Mouse (Mus musculus) hindbrain, postnatal 0 days (tissue): ENCODE measurements at regions not wholly inside any gene's neighbourhood (a gene's known extent, or its start where the extent isn't known, plus 50 kb on each side); places are given as distances from the start of the nearest gene placed in this dataset.

Source experiments
- ATAC-seq: fragments of 200-750 bp; cut with Nextera tagmentation; 2 replicates; pipeline ENCODE4 v1.8.0; 2017; ENCODE audit warnings: mild to moderate bottlenecking, moderate TSS enrichment, moderate library complexity
- DNase-seq: peaks from one replicate; pipeline ENCODE4 v3.0.0-alpha.2; 2015; ENCODE audit warnings: low spot score
- H3K27ac ChIP-seq: fragments of 300-500 bp; sonication (generic); 2 replicates; pipeline ENCODE4 v1.5.1; 2014; ENCODE audit warnings: mild to moderate bottlenecking
- H3K27me3 ChIP-seq: fragments of 300-500 bp; sonication (generic); 2 replicates; pipeline ENCODE4 v1.6.1; 2014; ENCODE audit warnings: low read length, mixed read lengths; ENCODE audit not compliant: insufficient read depth
- H3K36me3 ChIP-seq: fragments of 300-500 bp; sonication (generic); 2 replicates; pipeline ENCODE4 v1.6.1; 2014; ENCODE audit warnings: low read length, mixed read lengths; ENCODE audit not compliant: insufficient read depth
- H3K4me1 ChIP-seq: fragments of 300-500 bp; sonication (generic); 2 replicates; pipeline ENCODE4 v1.6.1; 2014; ENCODE audit warnings: antibody characterized with exemption, low read length, mixed read lengths; ENCODE audit not compliant: insufficient read depth
- H3K4me2 ChIP-seq: fragments of 300-500 bp; sonication (generic); 2 replicates; pipeline ENCODE4 v1.6.1; 2014; ENCODE audit warnings: low read depth, mild to moderate bottlenecking, low read length, moderate library complexity, mixed read lengths
- H3K4me3 ChIP-seq: fragments of 300-500 bp; sonication (generic); 2 replicates; pipeline ENCODE4 v1.5.1; 2014; ENCODE audit warnings: low read length
- H3K9ac ChIP-seq: fragments of 300-500 bp; sonication (generic); replicated peaks from 2 replicates; pipeline ENCODE4 v1.6.1; 2014; ENCODE audit warnings: mild to moderate bottlenecking, low read length, moderate library complexity, mixed read lengths
- H3K9me3 ChIP-seq: fragments of 300-500 bp; sonication (generic); 2 replicates; pipeline ENCODE4 v1.6.1; 2016; ENCODE audit warnings: low read length, mixed read lengths
- CTCF ChIP-seq: IDR thresholded peaks from 2 replicates; pipeline ENCODE4 v1.5.1; 2016; ENCODE audit warnings: antibody characterized with exemption, control low read depth, low read depth
- WGBS: fragments of 180-500 bp; shearing (Covaris S2); extraction: QIAGEN DNeasy Blood & Tissue Kit; methylation state at CpG from one replicate; pipeline ENCODE4 v1.1.7; 2014; 5-methylcytosine and 5-hydroxymethylcytosine counted together

DNA sequence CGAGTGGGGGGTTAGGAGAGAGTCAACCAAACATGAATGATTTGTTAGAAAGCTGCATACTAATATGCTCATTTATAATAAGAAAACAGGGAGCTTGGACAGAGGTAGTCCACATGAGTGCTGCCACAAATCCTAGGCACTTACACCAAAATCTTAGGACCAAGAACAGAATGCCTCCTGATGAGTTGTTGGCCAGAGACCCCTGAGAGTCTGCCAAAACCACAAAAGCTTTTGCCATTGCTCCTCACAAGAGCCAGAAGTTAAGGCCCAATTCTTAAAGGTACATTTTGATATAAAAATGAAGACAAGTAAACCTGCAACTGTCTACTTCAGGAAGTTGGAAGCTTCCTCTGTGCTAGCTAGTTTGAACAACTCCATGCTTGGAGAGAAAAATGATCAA, 820.7 kb upstream of the Map3k7 start:
- H3K27me3 ChIP-seq = no peaks in the 10 kb centered on the region
- DNase-seq (no peak), ATAC-seq (no peak)
- H3K4me1 ChIP-seq = no peaks in the 10 kb centered on the region
- H3K9ac ChIP-seq = no peak overlapping the region
- no peak for TF ChIP-seq CTCF
- no peak overlapping the region for H3K4me2 ChIP-seq
- H3K27ac ChIP-seq = no peak overlapping the region
- no peaks in the 10 kb centered on the region for H3K9me3 ChIP-seq
- H3K36me3 ChIP-seq = no peaks in the 10 kb centered on the region
- H3K4me3 ChIP-seq = no peak overlapping the region
- 61% methylated on average over 1 of the region's 1 CpGs for WGBS

DNA sequence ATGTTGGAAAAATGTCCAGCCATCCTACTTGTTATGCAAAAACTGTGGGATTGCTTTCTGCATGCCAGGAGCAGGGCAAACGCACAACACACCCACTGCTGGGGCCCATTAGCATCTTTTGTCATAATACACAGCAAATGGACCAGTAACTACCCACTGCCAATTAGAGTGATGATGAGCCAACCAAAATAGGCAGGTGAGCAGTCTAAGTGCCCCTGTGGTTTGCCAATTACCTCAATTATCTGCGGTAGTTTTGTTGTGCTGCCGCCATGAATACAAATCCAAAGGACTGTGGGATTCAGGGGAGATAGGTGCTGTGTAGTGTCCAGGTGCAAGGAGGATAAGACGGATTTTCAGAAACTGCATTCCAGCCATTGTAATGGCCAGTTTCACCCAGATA, 796.5 kb upstream of the Map3k7 start:
- TF ChIP-seq CTCF = no peak
- no peaks in the 10 kb centered on the region for H3K9me3 ChIP-seq
- no peaks in the 10 kb centered on the region for H3K27me3 ChIP-seq
- no peak overlapping the region for H3K4me2 ChIP-seq
- DNase-seq = peak; percentile 20
- no peak overlapping the region for H3K9ac ChIP-seq
- no peak overlapping the region for H3K4me3 ChIP-seq
- no peak for ATAC-seq
- H3K4me1 ChIP-seq = no peaks in the 10 kb centered on the region
- no peak overlapping the region for H3K27ac ChIP-seq
- WGBS = 62% methylated on average over 4 of the region's 4 CpGs
- no peaks in the 10 kb centered on the region for H3K36me3 ChIP-seq

DNA sequence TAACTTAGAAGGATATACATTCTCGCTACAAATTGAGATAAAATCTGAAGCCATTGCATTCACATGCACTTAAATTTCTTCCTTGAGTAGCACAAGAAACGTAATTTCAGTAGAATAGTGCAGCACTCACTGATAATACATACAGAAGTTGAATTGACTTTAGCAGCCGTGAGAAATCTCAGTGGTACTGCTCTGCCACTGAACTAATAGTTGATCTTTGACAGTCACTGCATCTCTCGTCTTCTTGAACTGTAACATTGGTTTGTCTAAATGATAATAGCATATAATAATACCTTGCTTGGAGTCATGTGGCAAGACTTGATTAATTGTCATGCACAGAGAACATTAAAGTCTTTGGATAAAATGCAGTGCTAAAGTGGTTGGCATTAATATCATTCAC, 795.5 kb upstream of the Map3k7 start:
- Histone ChIP-seq H3K4me1 (no peaks in the 10 kb centered on the region), H3K36me3 (no peaks in the 10 kb centered on the region), H3K4me3 (no peak overlapping the region), H3K4me2 (no peak overlapping the region), H3K9me3 (no peaks in the 10 kb centered on the region), H3K9ac (no peak overlapping the region), H3K27ac (no peak overlapping the region), H3K27me3 (no peaks in the 10 kb centered on the region)
- DNase-seq (no peak), ATAC-seq (no peak)
- TF ChIP-seq CTCF = no peak
- WGBS = 81% methylated on average over 4 of the region's 4 CpGs

DNA sequence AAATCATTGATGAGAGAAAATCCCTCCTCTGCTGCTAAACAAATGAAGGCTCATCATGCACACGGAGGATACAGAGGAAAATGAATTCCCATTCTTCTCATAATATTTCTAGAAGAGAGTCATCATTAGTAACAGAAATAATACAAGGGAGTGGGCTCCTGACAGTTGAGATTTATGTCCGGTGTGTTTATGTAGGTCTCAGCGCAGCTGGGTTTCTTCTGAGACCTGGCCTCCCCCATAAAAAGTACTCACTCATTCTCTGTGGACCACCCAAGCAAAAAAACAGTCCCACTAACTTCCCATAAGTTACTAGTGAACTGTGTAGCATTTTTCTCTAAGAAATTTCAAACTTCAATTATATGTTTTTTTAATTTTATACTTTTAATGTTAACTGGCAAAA, 792.7 kb upstream of the Map3k7 start:
- ATAC-seq = no peak
- no peaks in the 10 kb centered on the region for H3K9me3 ChIP-seq

DNA sequence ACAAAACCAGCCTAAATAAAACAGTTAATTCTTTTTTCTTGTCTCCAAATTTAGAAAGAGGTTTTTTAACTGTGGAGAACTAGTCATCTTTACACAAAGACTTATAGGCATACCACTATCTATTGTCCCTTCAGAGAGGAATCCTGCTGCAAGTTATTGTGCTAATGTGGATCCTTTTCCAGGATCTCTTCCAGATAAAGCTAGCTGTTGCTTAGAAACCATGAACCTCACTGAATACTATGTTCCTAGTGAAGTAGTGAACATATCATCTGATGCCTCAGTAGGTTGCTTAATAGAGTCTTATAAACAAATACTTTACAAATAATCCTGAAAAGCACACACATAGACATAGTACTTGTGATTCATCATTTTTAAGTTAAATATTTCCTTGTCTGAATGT, 766.0 kb upstream of the Map3k7 start:
- no peak for ATAC-seq
- H3K4me3 ChIP-seq = no peak overlapping the region
- no peak overlapping the region for H3K9ac ChIP-seq
- no peaks in the 10 kb centered on the region for H3K9me3 ChIP-seq
- H3K36me3 ChIP-seq = no peaks in the 10 kb centered on the region
- H3K27me3 ChIP-seq = no peaks in the 10 kb centered on the region
- TF ChIP-seq CTCF = no peak
- H3K4me2 ChIP-seq = no peak overlapping the region
- no peaks in the 10 kb centered on the region for H3K4me1 ChIP-seq
- no peak for DNase-seq
- H3K27ac ChIP-seq = no peak overlapping the region

More for the DNA sequence above, 792.7 kb upstream of the Map3k7 start:
- Histone ChIP-seq H3K36me3 (no peaks in the 10 kb centered on the region), H3K27ac (no peak overlapping the region), H3K9ac (no peak overlapping the region), H3K4me1 (no peaks in the 10 kb centered on the region), H3K4me2 (no peak overlapping the region), H3K4me3 (no peak overlapping the region), H3K27me3 (no peaks in the 10 kb centered on the region)
- WGBS = 74% methylated on average over 3 of the region's 3 CpGs
- no peak for DNase-seq
- TF ChIP-seq CTCF = no peak

DNA sequence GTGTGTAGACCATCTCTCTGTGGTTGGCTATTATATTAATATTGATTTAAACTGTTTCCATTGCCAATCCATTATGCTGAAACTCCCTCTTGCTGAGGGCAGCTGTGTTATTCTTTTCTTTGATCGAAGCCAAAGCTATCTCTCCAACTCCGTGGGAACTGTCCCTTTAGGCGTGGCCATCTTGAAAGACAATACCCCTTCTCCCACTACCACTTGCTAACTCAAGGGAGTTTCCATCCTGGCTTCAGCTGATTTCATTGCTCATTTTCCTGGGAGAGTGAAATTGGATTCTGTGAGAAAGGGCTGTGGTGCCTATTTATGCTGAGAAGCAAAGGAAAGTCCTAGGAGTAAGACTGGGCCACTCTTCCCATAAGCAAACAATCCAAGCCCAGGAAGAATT, 760.6 kb upstream of the Map3k7 start:
- H3K27me3 ChIP-seq = no peaks in the 10 kb centered on the region
- no peak overlapping the region for H3K4me3 ChIP-seq
- no peak for ATAC-seq
- 56% methylated on average over 3 of the region's 3 CpGs for WGBS
- no peak for TF ChIP-seq CTCF
- no peaks in the 10 kb centered on the region for H3K36me3 ChIP-seq
- no peak overlapping the region for H3K4me2 ChIP-seq
- H3K9me3 ChIP-seq = no peaks in the 10 kb centered on the region
- no peak overlapping the region for H3K9ac ChIP-seq
- DNase-seq = no peak
- no peaks in the 10 kb centered on the region for H3K4me1 ChIP-seq
- H3K27ac ChIP-seq = no peak overlapping the region

DNA sequence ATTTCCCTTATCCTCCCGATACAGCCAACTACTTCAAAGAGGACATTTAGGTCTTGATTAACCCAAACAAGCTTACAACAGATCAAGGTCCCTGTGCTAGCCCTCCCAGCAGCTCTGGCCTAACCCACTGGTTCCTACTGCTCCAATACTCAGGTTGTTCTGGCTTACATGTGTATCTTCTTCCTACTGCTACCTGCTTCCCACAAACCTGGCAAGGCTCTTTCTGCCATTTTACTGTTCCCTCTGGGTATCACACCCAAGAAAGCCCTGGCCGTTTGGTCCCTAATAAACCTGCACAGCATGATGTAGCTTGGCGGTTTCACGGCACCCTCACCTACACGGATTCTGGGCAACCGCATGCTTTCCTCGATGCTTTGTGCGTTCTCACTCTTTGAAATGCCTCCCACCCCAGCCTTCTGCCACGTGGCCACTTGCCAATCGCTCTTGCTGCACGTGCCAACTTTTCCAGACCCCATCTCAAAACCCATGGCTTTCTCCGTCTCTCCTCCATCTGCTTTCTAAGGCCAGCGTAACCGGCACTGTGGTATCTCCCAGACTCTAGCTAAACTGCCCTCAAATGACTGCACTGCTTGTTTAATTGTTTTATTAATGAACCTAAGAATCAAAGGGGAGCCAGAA, 758.4 kb upstream of the Map3k7 start:
- WGBS = 46% methylated on average over 14 of the region's 14 CpGs
- H3K4me1 ChIP-seq = no peaks in the 10 kb centered on the region
- no peaks in the 10 kb centered on the region for H3K9me3 ChIP-seq
- peak overlapping the region; percentile 15; the same call in 1 of the 2 replicates for H3K27ac ChIP-seq
- no peak overlapping the region for H3K4me3 ChIP-seq
- TF ChIP-seq CTCF = no peak
- H3K36me3 ChIP-seq = no peaks in the 10 kb centered on the region
- no peak overlapping the region for H3K9ac ChIP-seq
- H3K4me2 ChIP-seq = no peak overlapping the region
- ATAC-seq = peak; percentile 71
- DNase-seq = peak; percentile 77
- no peaks in the 10 kb centered on the region for H3K27me3 ChIP-seq
